Mouse (Mus musculus) gastrocnemius, adult 2 months (tissue): Measurements from ENCODE around the gene Dpy19l1. TPM values are rescaled to one million over a fixed set of nuclear protein-coding genes. Genes with fewer than 3 reads are reported as not detected.

Source experiments
- DNase-seq: peaks from one replicate; pipeline ENCODE4 v3.0.0; 2022
- H3K27ac ChIP-seq: fragments of 200-600 bp; 2 replicates; pipeline ENCODE4 v1.8.1; 2022; ENCODE audit warnings: mild to moderate bottlenecking
- H3K4me3 ChIP-seq: fragments of 200-600 bp; 2 replicates; pipeline ENCODE4 v1.8.1; 2022; ENCODE audit warnings: mild to moderate bottlenecking, moderate library complexity
- CTCF ChIP-seq: fragments of 200-600 bp; IDR thresholded peaks from 2 replicates; pipeline ENCODE4 v1.8.1; 2022; ENCODE audit warnings: antibody characterized with exemption, mild to moderate bottlenecking, moderate library complexity
- intact Hi-C: fragments of 180-260 bp; cut with DNase I; formaldehyde crosslinking; loops from one replicate; pipeline ENCODE4 v1.15.1; 2025
- total RNA-seq, 2 experiments: library from RNA; stranded (reverse); gene quantifications; 2 replicates each; pipeline ENCODE4 v1.2.3; 2021

Dpy19l1 gene
- total RNA-seq, 2 experiments from 2014 or later = 3.6 to 5.7 TPM

DNA sequence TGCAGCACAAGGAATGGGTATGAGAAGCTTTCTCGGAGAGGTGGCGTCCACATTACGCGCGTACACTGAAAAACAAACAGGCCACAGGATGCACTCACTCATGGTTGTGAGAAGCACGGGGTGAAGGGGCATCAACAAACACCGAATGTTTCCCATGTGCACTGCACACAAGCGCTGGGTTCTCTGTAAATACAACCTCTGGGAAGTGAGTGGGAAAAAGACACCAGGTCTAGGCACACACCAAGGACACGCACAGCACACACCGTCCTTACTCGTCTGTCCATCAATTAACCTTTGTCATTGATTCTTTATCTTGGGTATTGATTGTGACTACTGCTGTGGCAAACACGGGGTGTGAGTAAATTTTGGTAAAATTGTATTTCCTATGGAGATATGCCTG, 49.1 kb downstream of the Dpy19l1 start:
- no peak overlapping the region for H3K4me3 ChIP-seq
- H3K27ac ChIP-seq = no peak overlapping the region
- DNase-seq = no peak
- intact Hi-C loops = no loop called here
- TF ChIP-seq CTCF = no peak

DNA sequence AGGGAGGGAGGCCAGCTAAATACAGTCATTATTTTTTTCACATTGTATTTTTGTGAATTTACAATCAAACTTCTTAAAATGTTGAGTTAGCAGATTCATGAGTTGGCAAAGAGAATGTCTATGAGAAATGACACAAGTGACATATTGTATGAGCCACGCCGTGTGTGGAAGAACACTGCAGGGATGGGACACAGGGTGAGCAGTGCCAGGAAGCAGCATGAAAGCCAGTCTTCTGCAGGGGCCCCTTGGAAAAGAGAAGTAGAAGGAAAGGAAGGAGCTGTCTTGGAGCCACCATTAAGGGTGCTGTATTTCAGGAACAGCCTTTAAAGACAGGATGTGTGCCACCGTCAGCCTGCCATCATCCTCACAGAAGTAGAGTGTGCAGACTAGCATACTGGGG, 52.0 kb downstream of the Dpy19l1 start:
- H3K4me3 ChIP-seq = no peak overlapping the region
- intact Hi-C loops = no loop called here
- no peak overlapping the region for H3K27ac ChIP-seq
- DNase-seq = no peak
- no peak for TF ChIP-seq CTCF

DNA sequence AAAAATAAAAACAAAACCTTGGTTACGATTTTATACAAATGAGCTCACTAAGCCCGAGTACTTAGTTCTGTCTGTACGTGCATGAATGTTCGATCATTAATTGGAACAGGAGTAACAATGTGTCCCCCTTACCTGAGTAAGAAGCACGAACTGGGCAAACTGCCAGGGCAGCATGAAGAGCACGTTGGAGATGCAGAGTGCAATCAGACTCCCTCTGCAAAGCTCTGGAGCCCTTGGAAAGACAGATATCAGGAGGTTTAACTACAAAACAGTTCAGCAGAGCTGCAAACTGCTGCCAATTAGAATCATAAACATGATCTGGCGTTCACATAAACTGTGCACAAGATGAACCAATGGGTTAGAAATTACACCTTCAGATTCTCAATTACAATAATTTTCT, 52.4 kb downstream of the Dpy19l1 start:
- H3K4me3 ChIP-seq = no peak overlapping the region
- DNase-seq = no peak
- TF ChIP-seq CTCF = no peak
- no peak overlapping the region for H3K27ac ChIP-seq
- intact Hi-C loops = no loop called here

DNA sequence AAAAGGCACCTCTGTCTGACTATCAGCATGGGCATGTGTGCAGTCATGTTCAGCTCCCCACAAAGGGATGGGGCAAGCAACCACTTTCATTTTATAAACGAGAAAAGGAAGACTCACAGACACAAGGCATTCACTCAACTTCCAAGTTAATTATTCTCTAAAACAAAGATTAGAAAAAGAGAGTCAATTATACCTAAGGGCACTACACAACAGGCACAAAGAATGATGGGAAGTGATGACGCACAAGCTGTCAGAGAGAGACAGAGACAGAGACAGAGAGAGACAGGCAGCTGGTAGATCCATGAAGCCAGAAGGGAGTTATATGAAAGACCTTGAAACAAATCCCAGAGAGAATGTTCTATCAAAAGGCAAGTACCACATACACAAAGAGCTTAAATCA, 68.0 kb downstream of the Dpy19l1 start:
- no peak for DNase-seq
- Histone ChIP-seq H3K27ac (no peak overlapping the region), H3K4me3 (no peak overlapping the region)
- TF ChIP-seq CTCF = no peak
- intact Hi-C loops = no loop called here

DNA sequence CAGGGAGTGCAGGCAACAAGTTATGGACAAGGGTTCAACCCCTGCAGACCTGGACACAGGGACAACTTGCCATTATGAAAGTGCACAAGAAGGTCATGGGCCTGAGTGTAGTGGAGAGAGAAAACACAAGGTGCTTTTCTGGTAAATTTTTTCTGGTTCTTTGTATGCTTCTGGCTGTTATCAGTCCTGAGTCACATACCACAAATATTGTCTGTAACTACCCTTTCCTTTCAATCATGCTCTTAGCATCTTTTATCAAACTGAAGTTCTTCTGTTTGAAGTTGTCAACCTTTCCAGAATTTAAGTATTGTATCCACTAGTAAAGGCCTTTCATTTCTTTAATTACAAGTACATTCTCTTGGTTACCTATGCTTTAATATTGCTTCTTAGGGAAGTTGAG, 73.2 kb downstream of the Dpy19l1 start:
- H3K27ac ChIP-seq = no peak overlapping the region
- intact Hi-C loops = no loop called here
- DNase-seq = no peak
- no peak for TF ChIP-seq CTCF
- H3K4me3 ChIP-seq = no peak overlapping the region

DNA sequence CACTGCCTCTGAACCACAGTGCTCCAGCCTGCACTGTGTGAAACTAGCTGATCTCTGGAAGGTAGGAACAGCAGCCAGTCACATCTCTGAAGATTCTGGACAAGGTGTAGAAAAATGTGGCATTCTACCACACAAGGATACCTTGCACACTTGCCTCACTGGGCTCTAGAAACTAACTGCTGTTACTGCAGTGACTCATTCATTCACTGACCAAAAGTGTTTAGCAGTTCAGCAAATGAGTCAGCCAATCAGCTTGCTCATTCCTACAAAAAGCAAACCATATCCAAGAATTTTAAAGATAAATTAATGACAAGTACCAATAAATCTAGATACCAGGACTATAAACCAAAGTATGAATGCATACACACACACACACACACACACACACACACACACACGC, 77.3 kb downstream of the Dpy19l1 start:
- DNase-seq = no peak
- Histone ChIP-seq H3K4me3 (no peak overlapping the region), H3K27ac (no peak overlapping the region)
- TF ChIP-seq CTCF = no peak
- intact Hi-C loops = no loop called here

DNA sequence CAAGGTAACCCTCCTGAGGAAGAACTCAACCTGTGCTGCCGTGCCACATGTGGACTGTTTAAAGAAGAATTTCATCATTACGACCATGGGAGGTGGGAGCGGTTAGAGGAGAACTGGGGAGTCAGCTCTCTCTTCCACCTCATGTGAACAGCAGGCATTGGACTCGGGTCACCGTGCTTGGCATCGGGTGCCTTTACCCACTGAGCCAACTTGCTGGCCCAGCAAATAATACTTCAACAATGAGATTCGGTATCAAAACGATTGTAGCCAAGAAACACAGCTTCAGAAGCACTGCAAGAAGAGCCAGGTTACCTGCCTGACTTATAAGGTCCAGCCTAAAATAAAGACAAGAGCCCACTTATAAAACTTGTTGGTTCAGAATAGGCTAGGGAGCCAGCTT, 79.7 kb downstream of the Dpy19l1 start:
- TF ChIP-seq CTCF = no peak
- intact Hi-C loops = no loop called here

DNA sequence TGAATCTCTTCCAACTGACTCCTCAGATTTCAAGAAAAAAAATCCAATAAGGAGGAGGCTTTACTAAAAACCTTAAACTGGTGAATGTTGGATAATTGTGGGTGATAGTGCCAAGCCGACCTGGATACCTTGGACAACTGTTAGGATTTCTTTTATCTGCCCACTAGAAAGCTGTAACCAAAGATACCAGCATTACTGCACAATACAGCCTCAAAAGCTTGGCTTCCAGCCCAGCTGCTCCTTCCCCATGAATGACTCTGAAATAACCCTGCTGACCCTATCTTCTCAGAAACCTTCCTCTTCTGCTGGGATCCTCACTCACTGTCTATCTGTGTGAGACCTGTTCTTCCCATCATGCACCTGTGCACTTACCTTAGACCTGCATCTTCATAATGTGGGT, 81.1 kb downstream of the Dpy19l1 start:
- no peak for TF ChIP-seq CTCF
- no peak for DNase-seq
- intact Hi-C loops = no loop called here
- Histone ChIP-seq H3K27ac (no peak overlapping the region), H3K4me3 (no peak overlapping the region)

More for the DNA sequence above, 79.7 kb downstream of the Dpy19l1 start:
- no peak for DNase-seq
- Histone ChIP-seq H3K27ac (no peak overlapping the region), H3K4me3 (no peak overlapping the region)

DNA sequence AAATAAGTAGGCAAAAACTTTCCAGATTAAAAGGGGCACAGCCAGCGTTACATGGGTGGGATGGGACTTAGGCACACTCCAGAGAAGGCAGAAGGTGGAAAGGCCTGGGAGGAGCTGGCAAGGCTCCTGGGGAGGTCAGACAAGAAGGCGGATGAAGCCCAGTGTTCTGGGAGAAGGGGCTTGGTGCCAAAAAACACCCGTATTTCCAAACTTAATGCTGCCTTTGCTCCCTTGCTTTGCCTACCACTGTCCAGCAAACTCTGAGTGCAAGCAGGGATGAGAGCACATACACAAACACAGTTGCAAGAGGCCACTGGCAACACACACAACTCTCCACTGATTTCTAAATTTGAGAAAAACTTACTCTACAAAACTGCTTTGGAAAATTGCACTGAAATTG, 81.7 kb downstream of the Dpy19l1 start:
- no peak overlapping the region for H3K27ac ChIP-seq
- TF ChIP-seq CTCF = no peak
- intact Hi-C loops = no loop called here
- no peak overlapping the region for H3K4me3 ChIP-seq
- no peak for DNase-seq

DNA sequence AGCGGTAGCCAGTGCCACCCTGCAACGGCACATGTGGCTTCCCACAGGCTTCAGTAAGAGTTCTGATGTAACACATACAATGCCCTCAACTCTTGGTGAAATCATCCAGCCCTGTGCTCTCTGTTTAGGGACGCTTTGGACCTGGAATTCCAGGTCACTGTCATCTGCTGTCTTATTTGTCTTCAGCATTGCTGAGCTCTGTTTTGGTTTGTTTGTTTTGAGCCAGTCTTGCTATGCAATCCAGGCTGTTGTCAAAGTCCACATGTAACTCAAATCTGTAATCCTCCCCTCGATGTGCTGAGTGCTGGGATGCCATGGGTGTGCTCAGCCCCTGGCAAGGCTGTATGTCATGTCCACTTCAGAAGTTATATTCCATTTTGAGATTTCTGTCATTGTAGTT, 82.8 kb downstream of the Dpy19l1 start:
- Histone ChIP-seq H3K27ac (no peak overlapping the region), H3K4me3 (no peak overlapping the region)
- DNase-seq = no peak
- no peak for TF ChIP-seq CTCF
- intact Hi-C loops = no loop called here

DNA sequence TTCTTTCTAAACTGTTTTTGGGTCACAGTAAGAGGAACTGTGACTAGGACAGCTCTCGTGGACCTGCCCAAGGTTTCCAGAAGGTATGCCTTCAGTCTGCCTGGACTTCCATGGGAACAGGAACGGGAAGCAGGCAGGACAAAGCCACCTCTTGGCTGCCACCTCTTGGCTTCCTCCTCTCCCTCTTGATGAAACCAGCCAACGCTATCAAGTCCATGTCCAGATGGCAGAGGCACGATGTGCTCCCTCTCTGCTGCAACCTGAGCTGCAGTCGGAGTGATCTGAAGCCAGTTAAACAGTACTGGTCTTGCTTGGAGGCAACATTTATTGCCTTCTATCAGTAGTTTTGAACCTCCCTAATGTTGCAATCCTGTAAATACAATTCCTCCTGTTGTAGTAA, 84.7 kb downstream of the Dpy19l1 start:
- no peak overlapping the region for H3K4me3 ChIP-seq
- TF ChIP-seq CTCF = no peak
- H3K27ac ChIP-seq = no peak overlapping the region
- no peak for DNase-seq
- intact Hi-C loops = no loop called here

DNA sequence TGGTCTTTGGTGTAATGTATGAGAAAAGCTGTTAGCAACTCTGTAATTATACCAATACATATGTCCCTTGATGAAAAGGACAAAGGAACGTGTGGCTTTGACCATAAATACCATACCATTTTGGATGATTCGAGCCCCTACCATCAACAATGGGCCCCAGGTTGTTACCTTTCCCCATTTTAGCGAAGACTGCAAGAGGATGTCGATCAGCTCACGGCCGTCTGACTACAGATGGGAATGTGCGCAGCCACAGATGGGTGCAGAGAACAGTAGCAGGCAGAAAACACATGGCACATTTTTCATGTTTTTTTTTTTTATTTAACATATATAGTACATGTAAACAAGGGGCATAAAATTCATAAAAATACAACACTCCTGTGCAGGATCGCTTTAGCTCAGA, 91.5 kb downstream of the Dpy19l1 start:
- Histone ChIP-seq H3K4me3 (no peak overlapping the region), H3K27ac (no peak overlapping the region)
- DNase-seq = no peak
- intact Hi-C loops = no loop called here
- TF ChIP-seq CTCF = no peak

DNA sequence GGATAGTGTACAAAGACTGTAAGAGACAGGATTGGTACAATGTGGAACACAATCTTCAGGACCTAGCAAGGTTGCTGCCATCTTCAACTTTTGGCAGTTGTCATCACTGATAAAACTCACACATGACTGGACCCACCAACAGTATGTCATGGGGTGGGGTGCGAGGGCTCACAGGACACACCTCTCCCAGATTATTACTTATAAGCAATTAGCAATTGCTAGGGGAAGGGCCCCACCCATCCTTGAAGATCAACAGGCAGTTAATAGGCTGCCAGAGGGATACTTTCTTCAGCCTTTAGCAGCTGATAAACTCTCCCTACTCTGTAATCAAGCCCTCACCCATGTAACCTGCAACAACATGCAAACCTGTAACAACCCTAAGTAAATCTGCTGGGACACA, 92.5 kb downstream of the Dpy19l1 start:
- no peak overlapping the region for H3K4me3 ChIP-seq
- no peak for TF ChIP-seq CTCF
- no peak for DNase-seq
- intact Hi-C loops = no loop called here
- no peak overlapping the region for H3K27ac ChIP-seq

DNA sequence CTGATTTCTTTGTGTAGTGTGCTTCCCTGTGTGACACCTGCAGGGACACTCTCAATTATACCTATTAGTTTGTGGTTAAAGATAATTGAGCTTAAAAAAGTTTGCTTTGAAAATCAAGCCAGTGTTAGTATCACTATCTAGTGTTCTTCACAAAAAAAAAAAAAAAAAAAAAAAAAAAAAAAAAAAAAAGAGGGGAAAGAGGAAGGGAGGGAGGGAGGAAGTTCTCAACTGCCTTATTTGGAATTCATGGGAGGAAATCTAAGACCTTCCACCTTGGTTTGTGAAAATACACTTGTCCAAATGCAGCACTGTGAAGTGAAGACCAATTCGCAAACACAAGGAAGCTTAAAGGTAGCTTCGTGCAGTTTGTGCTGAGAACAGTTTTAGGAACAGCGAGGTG, 94.9 kb downstream of the Dpy19l1 start:
- H3K4me3 ChIP-seq = no peak overlapping the region

DNA sequence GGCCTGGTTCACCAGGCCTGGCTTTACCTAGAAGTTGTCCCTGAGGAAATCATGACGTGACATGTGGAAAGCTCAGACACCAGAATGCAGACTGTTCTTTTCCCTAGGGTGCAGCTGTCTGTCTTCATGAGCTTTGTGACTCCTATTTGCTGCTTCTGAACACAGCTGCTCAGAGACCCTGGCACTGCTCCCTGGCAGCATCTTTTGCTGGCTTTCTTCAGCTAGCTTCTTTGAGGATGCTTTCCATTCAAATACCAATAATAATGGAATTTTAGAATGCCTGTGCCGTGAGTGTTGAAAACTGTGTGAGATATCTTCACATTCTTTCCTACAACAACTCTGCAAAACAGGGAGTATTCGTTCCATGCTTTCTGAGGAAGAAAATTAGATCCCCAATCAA, 108.8 kb downstream of the Dpy19l1 start:
- DNase-seq = no peak
- TF ChIP-seq CTCF = no peak
- intact Hi-C loops = no loop called here
- Histone ChIP-seq H3K27ac (no peak overlapping the region), H3K4me3 (no peak overlapping the region)

More for the DNA sequence above, 94.9 kb downstream of the Dpy19l1 start:
- no peak for TF ChIP-seq CTCF
- no peak for DNase-seq
- intact Hi-C loops = no loop called here
- no peak overlapping the region for H3K27ac ChIP-seq
